Comparison of ENCODE assay signal across 18 mouse cellular contexts in the genomic region with DNA sequence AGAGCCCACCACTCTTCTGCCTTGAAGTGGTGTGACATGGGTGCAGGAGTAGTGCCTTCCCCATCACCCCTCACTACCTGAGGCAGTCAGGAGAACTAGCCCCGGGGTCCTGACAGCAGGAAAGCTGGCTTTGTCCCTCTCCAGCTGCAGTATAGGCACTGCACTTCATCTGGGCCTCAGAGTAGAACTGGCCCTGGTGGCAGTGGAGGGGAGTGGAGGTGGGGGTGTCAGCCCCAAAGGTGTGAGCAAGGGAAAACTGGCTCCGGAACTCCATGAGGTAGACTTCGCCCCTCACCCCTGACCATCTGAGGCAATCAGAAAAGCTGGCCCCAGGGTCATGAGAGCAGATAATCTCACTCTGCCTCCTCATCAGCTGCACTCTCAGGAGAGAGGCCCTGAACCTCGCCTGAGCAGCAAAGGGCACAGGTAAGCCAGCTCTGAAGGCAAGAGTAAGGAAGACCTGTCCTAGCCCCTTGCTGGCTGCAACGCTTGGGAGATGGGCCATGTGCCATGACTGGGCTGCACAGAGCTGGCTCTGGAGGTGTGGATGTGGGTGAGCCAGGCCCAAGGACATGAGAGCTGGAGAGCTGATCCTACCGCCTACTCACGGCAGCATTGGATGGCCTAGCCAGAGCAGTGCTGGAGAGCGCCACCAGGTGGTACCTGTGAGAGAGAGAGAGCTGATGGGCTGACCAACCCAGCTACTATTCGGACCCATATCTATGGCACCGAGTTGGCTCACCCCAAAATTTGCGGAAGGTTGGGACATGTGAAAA.
DNase-seq lines count a peak whose midpoint lies in the region; ATAC-seq lines count a peak whose summit lies in the region.
"Had no signal": no experiment of that assay in that cellular context is flagged by ENCODE, and none has a peak within 500 bp of the region (broad histone marks: within the 10 kb centered on the region; RNA-seq: fewer than 3 reads in every experiment).

No protein-coding gene starts in this region.

- 84% methylated on average over 11 of the region's 11 CpGs for WGBS in hindbrain, embryonic 15.5 days
- 81% methylated on average over 11 of the region's 11 CpGs for WGBS in hindbrain, embryonic 12.5 days
- 73% methylated on average over 11 of the region's 11 CpGs for WGBS in stomach, embryonic 16.5 days

- no peak overlapping the region for H3K4me2 ChIP-seq in hindbrain, embryonic 15.5 days
- no peak overlapping the region for H3K4me2 ChIP-seq in hindbrain, embryonic 12.5 days (replicated peaks)
- no peak overlapping the region for H3K4me2 ChIP-seq in stomach, embryonic 16.5 days (ENCODE audit: low read depth, low read length)

- no peak overlapping the region for H3K27ac ChIP-seq in hindbrain, embryonic 15.5 days (replicated peaks)
- H3K27ac ChIP-seq in hindbrain, embryonic 12.5 days: no peak overlapping the region
- no peak overlapping the region for H3K27ac ChIP-seq in stomach, embryonic 16.5 days (ENCODE audit: low read length)

- DNase-seq in cerebellum, postnatal 10 days: peak; percentile 8 to 13
- no peak for DNase-seq in cerebellum, adult 9-10 months
- DNase-seq in ovary, postnatal 36 days (ENCODE audit: low spot score): peak; percentile 14
- DNase-seq in ovary, postnatal 14 days (ENCODE audit: low spot score): no peak
- no peak for DNase-seq in adrenal gland, postnatal 10 days
- DNase-seq: adrenal gland, adult 2 months; gastrocnemius, postnatal 36 days; heart, postnatal 10 days; kidney, adult 8-10 months; left cerebral cortex, postnatal 4 days; lung, postnatal 10 days; midbrain, embryonic 14.5 days; thymus, adult 18-20 months had no signal

- H3K9ac ChIP-seq in hindbrain, embryonic 15.5 days: no peak overlapping the region
- no peak overlapping the region for H3K9ac ChIP-seq in hindbrain, embryonic 12.5 days
- H3K9ac ChIP-seq in stomach, embryonic 16.5 days (ENCODE audit: low read length): no peak overlapping the region

- H3K4me1 ChIP-seq in hindbrain, embryonic 15.5 days (replicated peaks): no peaks in the 10 kb centered on the region
- H3K4me1 ChIP-seq in hindbrain, embryonic 12.5 days: no peaks in the 10 kb centered on the region
- H3K4me1 ChIP-seq in stomach, embryonic 16.5 days (ENCODE audit: control insufficient read depth, insufficient read depth, low read length): no peaks in the 10 kb centered on the region

- no peaks in the 10 kb centered on the region for H3K9me3 ChIP-seq in hindbrain, embryonic 15.5 days
- H3K9me3 ChIP-seq in hindbrain, embryonic 12.5 days (replicated peaks): no peaks in the 10 kb centered on the region
- H3K9me3 ChIP-seq in stomach, embryonic 16.5 days (replicated peaks; ENCODE audit: control insufficient read depth, low read length): no peaks in the 10 kb centered on the region
- H3K9me3 ChIP-seq: G1E had no signal

- H3K27me3 ChIP-seq in hindbrain, embryonic 15.5 days: no peaks in the 10 kb centered on the region
- H3K27me3 ChIP-seq in hindbrain, embryonic 12.5 days: no peaks in the 10 kb centered on the region
- H3K27me3 ChIP-seq in stomach, embryonic 16.5 days (ENCODE audit: control insufficient read depth, insufficient read depth, low read length): no peaks in the 10 kb centered on the region

- peak; percentile 34; the same call in 1 of the 2 replicates for ATAC-seq in hindbrain, embryonic 15.5 days (ENCODE audit: low FRiP score, low read depth)
- ATAC-seq in hindbrain, embryonic 12.5 days (ENCODE audit: low FRiP score): no peak
- peak; percentile 13; the same call in 1 of the 2 replicates for ATAC-seq in stomach, embryonic 16.5 days (ENCODE audit: insufficient read depth, low FRiP score)
- ATAC-seq: forebrain, embryonic 14.5 days had no signal

- no peaks in the 10 kb centered on the region for H3K36me3 ChIP-seq in hindbrain, embryonic 15.5 days
- no peaks in the 10 kb centered on the region for H3K36me3 ChIP-seq in hindbrain, embryonic 12.5 days
- no peaks in the 10 kb centered on the region for H3K36me3 ChIP-seq in stomach, embryonic 16.5 days (ENCODE audit: control insufficient read depth, insufficient read depth, low read length)
- H3K36me3 ChIP-seq: G1E had no signal

- H3K4me3 ChIP-seq in hindbrain, embryonic 15.5 days: no peak overlapping the region
- H3K4me3 ChIP-seq in hindbrain, embryonic 12.5 days: no peak overlapping the region
- H3K4me3 ChIP-seq in stomach, embryonic 16.5 days (replicated peaks; ENCODE audit: low read length): no peak overlapping the region

Comparison
In these comparisons a context has a peak if more than half of its experiments do, and no peak if none do; other contexts are left out.
1. DNase-seq: peak in cerebellum, postnatal 10 days (2 of 2) and ovary, postnatal 36 days (single experiment); none in cerebellum, adult 9-10 months (single experiment), ovary, postnatal 14 days (single experiment) and adrenal gland, postnatal 10 days (single experiment).